Mouse (Mus musculus) thymus, adult 2 months (tissue): Measurements from ENCODE around the gene 4833439L19Rik.

Experiments
- CTCF ChIP-seq: fragments of 200-500 bp; IDR thresholded peaks from 2 replicates; pipeline ENCODE4 v1.5.1; 2012; ENCODE audit warnings: mild to moderate bottlenecking, control low read depth, low read length, moderate library complexity, borderline replicate concordance; ENCODE audit not compliant: control insufficient read depth, poor library complexity, insufficient read depth; ENCODE audit errors: extremely low read depth
- POLR2A ChIP-seq: fragments of 200-500 bp; IDR thresholded peaks from 2 replicates; pipeline ENCODE4 v1.6.1; 2012; ENCODE audit warnings: mild to moderate bottlenecking, low read length, control low read depth, moderate library complexity; ENCODE audit not compliant: control insufficient read depth, poor library complexity, insufficient read depth; ENCODE audit errors: extremely low read depth

DNA sequence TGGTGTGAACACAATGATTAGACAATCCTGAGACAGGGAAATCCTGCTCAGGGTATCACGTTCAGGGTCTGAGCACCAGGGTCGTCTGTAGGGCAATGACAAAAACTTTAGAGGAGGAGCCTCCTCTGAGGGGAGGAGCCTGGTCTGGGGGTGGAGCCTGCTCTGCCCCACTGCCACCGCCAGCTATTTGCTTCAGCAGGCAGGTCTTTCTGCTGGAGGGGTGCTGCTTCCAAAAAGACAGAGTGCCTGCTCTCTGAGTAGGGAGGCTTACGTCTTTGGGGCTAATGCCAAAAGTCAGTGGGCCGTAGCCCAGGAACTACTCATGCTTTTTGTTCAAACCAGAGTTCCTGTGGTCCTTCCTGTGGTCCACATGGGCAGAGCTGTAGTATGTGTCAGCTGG is 3.1 kb upstream of the 4833439L19Rik start:
- TF ChIP-seq POLR2A (no peak), CTCF (no peak)
